Mouse (Mus musculus) G1E (cell line): ENCODE data around the gene Alpl.

ENCODE experiments used
- CTCF ChIP-seq: IDR thresholded peaks from 2 replicates; pipeline ENCODE4 v1.5.1; 2012; ENCODE audit warnings: low read depth, low read length, inconsistent platforms, mixed read lengths
- GATA2 ChIP-seq: IDR thresholded peaks from 2 replicates; pipeline ENCODE4 v1.6.1; 2012; ENCODE audit warnings: low read depth, low read length, inconsistent platforms, borderline replicate concordance

- TF ChIP-seq GATA2 (no peak), CTCF (no peak)
Observed at GRCm38 (mm10) chr4:137766365-137766764, 29.8 kb downstream of the Alpl start.
